Comparison of ENCODE assay signal across 19 mouse cellular contexts in the genomic region with DNA sequence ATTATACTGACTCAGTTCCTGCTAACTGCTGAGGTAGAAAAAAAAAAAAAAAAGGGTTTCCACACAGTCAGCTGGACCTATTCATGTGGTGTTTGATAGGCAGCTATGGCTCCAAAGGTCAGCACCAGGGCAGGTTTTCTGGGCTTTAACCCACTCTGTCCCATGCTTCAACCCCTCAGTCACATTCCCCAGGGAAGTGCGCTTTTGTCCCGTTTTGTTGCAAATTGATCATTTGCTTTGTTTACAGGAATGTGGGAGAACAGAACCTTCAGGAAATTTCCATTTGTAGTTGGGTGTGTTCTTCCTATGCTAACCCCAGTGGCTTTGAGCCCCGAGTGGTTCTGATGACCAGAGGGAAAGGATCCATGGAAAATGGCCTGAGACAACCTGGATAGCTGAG.
"Had no signal": no experiment of that assay in that cellular context is flagged by ENCODE, and none has a peak within 500 bp of the region (broad histone marks: within the 10 kb centered on the region; RNA-seq: fewer than 3 reads in every experiment).

No protein-coding gene starts in this region.

- DNase-seq: kidney, adult 9 months; kidney, postnatal 25 days; left cerebral cortex, postnatal 4 days; liver, postnatal 0 days; lung, embryonic 14.5 days; lung, postnatal 4 days; midbrain, embryonic 14.5 days; right cerebral cortex, adult 18-20 months; right cerebral cortex, postnatal 14 days; right cerebral cortex, postnatal 4 days; thymus, adult 18-20 months; thymus, postnatal 36 days had no signal

- H3K4me1 ChIP-seq: limb, embryonic 12.5 days; limb, embryonic 15.5 days had no signal

- H3K9ac ChIP-seq: limb, embryonic 12.5 days; limb, embryonic 15.5 days; liver, embryonic 14.5 days; liver, postnatal 0 days; lung, embryonic 14.5 days had no signal

- H3K27ac ChIP-seq: limb, embryonic 12.5 days; limb, embryonic 15.5 days; liver, embryonic 14.5 days; stomach, postnatal 0 days had no signal

- H3K4me3 ChIP-seq: limb, embryonic 12.5 days; limb, embryonic 15.5 days had no signal

- H3K36me3 ChIP-seq: limb, embryonic 12.5 days; limb, embryonic 15.5 days had no signal

- H3K4me2 ChIP-seq: limb, embryonic 12.5 days; limb, embryonic 15.5 days; liver, embryonic 11.5 days; lung, embryonic 14.5 days; midbrain, embryonic 11.5 days had no signal

- H3K27me3 ChIP-seq: limb, embryonic 12.5 days; limb, embryonic 15.5 days had no signal

- ATAC-seq: liver, postnatal 0 days; lung, postnatal 0 days had no signal

- H3K9me3 ChIP-seq: limb, embryonic 12.5 days; limb, embryonic 15.5 days had no signal
